Mouse (Mus musculus) CH12.LX (cell line): Measurements from ENCODE around the gene Bmpr1a. TPM values are rescaled to one million over a fixed set of nuclear protein-coding genes. Genes with fewer than 3 reads are reported as not detected.

Experiments
- DNase-seq: peaks from one replicate; pipeline ENCODE4 v3.0.0-alpha.2; 2013; ENCODE audit errors: extremely low read depth
- H3K27ac ChIP-seq: 2 replicates; pipeline ENCODE4 v1.5.1; 2012; ENCODE audit warnings: low read depth, mild to moderate bottlenecking, control low read depth, moderate library complexity; ENCODE audit not compliant: insufficient read depth
- H3K27me3 ChIP-seq: replicated peaks from 2 replicates; pipeline ENCODE3; 2012; ENCODE audit warnings: inconsistent platforms
- H3K36me3 ChIP-seq, 2 experiments: replicated peaks in 1 of 2; 2 replicates each; pipeline versions ENCODE3 to v1.6.1; 2012; ENCODE audit warnings: inconsistent platforms in 1 of 2, low read length in 1 of 2, mild to moderate bottlenecking in 1 of 2, mixed read lengths in 1 of 2, moderate library complexity in 1 of 2; ENCODE audit not compliant: control insufficient read depth in 1 of 2, insufficient read depth in 1 of 2
- H3K4me1 ChIP-seq, 2 experiments: 2 replicates each; pipeline ENCODE4 v1.6.1; 2012; ENCODE audit warnings: inconsistent platforms in 1 of 2, moderate library complexity in 1 of 2; ENCODE audit not compliant: insufficient read depth in 2 of 2, control insufficient read depth in 1 of 2
- H3K4me2 ChIP-seq: 2 replicates; pipeline ENCODE4 v1.6.1; 2012; ENCODE audit warnings: low read depth, mild to moderate bottlenecking, control low read depth; ENCODE audit not compliant: poor library complexity, insufficient read depth, severe bottlenecking
- H3K4me3 ChIP-seq, 3 experiments: fragments of 150-350 bp in 1 of 3; sonication (generic) in 1 of 3; replicated peaks in 1 of 3; 2 replicates each; pipeline versions ENCODE3 to v1.5.1; 2011 to 2012; ENCODE audit warnings: low read depth in 2 of 3, low read length in 2 of 3, mild to moderate bottlenecking in 2 of 3, moderate library complexity in 2 of 3, control low read depth in 1 of 3, improper control_type of control experiment in 1 of 3, inconsistent platforms in 1 of 3, mixed read lengths in 1 of 3; ENCODE audit not compliant: poor library complexity in 1 of 3
- H3K79me2 ChIP-seq: replicated peaks from 2 replicates; pipeline ENCODE4 v1.6.1; 2012; ENCODE audit warnings: mild to moderate bottlenecking, moderate library complexity; ENCODE audit not compliant: control insufficient read depth, poor library complexity, insufficient read depth, severe bottlenecking; ENCODE audit errors: extremely low read depth
- H3K9ac ChIP-seq: 2 replicates; pipeline ENCODE4 v1.6.1; 2012; ENCODE audit warnings: low read depth, mild to moderate bottlenecking, control low read depth, moderate library complexity; ENCODE audit not compliant: insufficient read depth
- H3K9me3 ChIP-seq: replicated peaks from 2 replicates; pipeline ENCODE3; 2012; ENCODE audit warnings: low read length, inconsistent platforms, mixed read lengths
- BHLHE40 ChIP-seq: IDR thresholded peaks from 2 replicates; pipeline ENCODE4 v1.6.1; 2011; ENCODE audit warnings: mild to moderate bottlenecking, low read depth, low read length, improper control_type of control experiment
- CHD1 ChIP-seq: IDR thresholded peaks from 2 replicates; pipeline ENCODE4 v1.6.1; 2012; ENCODE audit warnings: low read depth, low read length, improper control_type of control experiment, inconsistent platforms
- CHD2 ChIP-seq: IDR thresholded peaks from 2 replicates; pipeline ENCODE4 v1.6.1; 2011; ENCODE audit warnings: low read length, improper control_type of control experiment
- CTCF ChIP-seq, 2 experiments: IDR thresholded peaks in 1 of 2; conservative IDR thresholded peaks in 1 of 2; 2 replicates each; pipeline ENCODE4 v1.5.1; 2011 to 2012; ENCODE audit warnings: low read depth in 2 of 2, low read length in 2 of 2, improper control_type of control experiment in 1 of 2, inconsistent platforms in 1 of 2, mild to moderate bottlenecking in 1 of 2, moderate library complexity in 1 of 2
- E2F4 ChIP-seq: IDR thresholded peaks from 2 replicates; pipeline ENCODE4 v1.6.1; 2011; ENCODE audit warnings: low read depth, low read length, improper control_type of control experiment; ENCODE audit not compliant: insufficient replicate concordance
- ELF1 ChIP-seq: IDR thresholded peaks from 2 replicates; pipeline ENCODE4 v1.6.1; 2014; ENCODE audit warnings: low read depth, mild to moderate bottlenecking, inconsistent platforms, low read length, improper control_type of control experiment
- EP300 ChIP-seq: IDR thresholded peaks from 2 replicates; pipeline ENCODE4 v1.6.1; 2011; ENCODE audit warnings: low read length, improper control_type of control experiment
- GABPA ChIP-seq: IDR thresholded peaks from 2 replicates; pipeline ENCODE4 v1.6.1; 2012; ENCODE audit warnings: low read depth, low read length, improper control_type of control experiment, inconsistent platforms; ENCODE audit not compliant: insufficient replicate concordance
- IRF4 ChIP-seq: IDR thresholded peaks from 2 replicates; pipeline ENCODE4 v1.6.1; 2014; ENCODE audit warnings: low read depth, mild to moderate bottlenecking, inconsistent platforms, low read length, improper control_type of control experiment
- JUN ChIP-seq: IDR thresholded peaks from 2 replicates; pipeline ENCODE4 v1.6.1; 2011; ENCODE audit warnings: low read depth, mild to moderate bottlenecking, low read length, improper control_type of control experiment, moderate library complexity; ENCODE audit not compliant: insufficient read depth
- KAT2A ChIP-seq: IDR thresholded peaks from 2 replicates; pipeline ENCODE4 v1.6.1; 2012; ENCODE audit warnings: low read length, improper control_type of control experiment, inconsistent platforms; ENCODE audit not compliant: insufficient replicate concordance
- MAX ChIP-seq: IDR thresholded peaks from 2 replicates; pipeline ENCODE4 v1.6.1; 2011; ENCODE audit warnings: low read length, improper control_type of control experiment
- MAZ ChIP-seq: IDR thresholded peaks from 2 replicates; pipeline ENCODE4 v1.6.1; 2012; ENCODE audit warnings: low read depth, mild to moderate bottlenecking, inconsistent platforms, low read length, improper control_type of control experiment, moderate library complexity
- MEF2A ChIP-seq: IDR thresholded peaks from 2 replicates; pipeline ENCODE4 v1.6.1; 2014; ENCODE audit warnings: low read depth, mild to moderate bottlenecking, inconsistent platforms, low read length, improper control_type of control experiment, borderline replicate concordance
- NELFE ChIP-seq: IDR thresholded peaks from 2 replicates; pipeline ENCODE4 v1.6.1; 2011; ENCODE audit warnings: low read depth, low read length, improper control_type of control experiment
- NRF1 ChIP-seq: IDR thresholded peaks from 2 replicates; pipeline ENCODE4 v1.6.1; 2014; ENCODE audit warnings: low read depth, mild to moderate bottlenecking, inconsistent platforms, low read length, improper control_type of control experiment, moderate library complexity
- PAX5 ChIP-seq: IDR thresholded peaks from 2 replicates; pipeline ENCODE4 v1.6.1; 2012; ENCODE audit warnings: low read length, inconsistent platforms, mixed read lengths
- POLR2A ChIP-seq: IDR thresholded peaks from 2 replicates; pipeline ENCODE4 v1.6.1; 2011; ENCODE audit warnings: low read depth, mild to moderate bottlenecking, improper control_type of control experiment, low read length
- POLR2AphosphoS2 ChIP-seq: IDR thresholded peaks from 2 replicates; pipeline ENCODE4 v1.6.1; 2011; ENCODE audit warnings: low read depth, low read length, improper control_type of control experiment
- RAD21 ChIP-seq: IDR thresholded peaks from 2 replicates; pipeline ENCODE4 v1.6.1; 2011; ENCODE audit warnings: low read depth, mild to moderate bottlenecking, low read length, improper control_type of control experiment, moderate library complexity
- RCOR1 ChIP-seq: conservative IDR thresholded peaks from 2 replicates; pipeline ENCODE4 v1.6.1; 2012; ENCODE audit warnings: low read depth, mild to moderate bottlenecking, inconsistent platforms, low read length, improper control_type of control experiment
- SIN3A ChIP-seq: IDR thresholded peaks from 2 replicates; pipeline ENCODE4 v1.6.1; 2012; ENCODE audit warnings: low read length, improper control_type of control experiment, inconsistent platforms
- SMC3 ChIP-seq: IDR thresholded peaks from 2 replicates; pipeline ENCODE4 v1.6.1; 2011; ENCODE audit warnings: low read depth, low read length, improper control_type of control experiment
- UBTF ChIP-seq: IDR thresholded peaks from 2 replicates; pipeline ENCODE4 v1.6.1; 2012; ENCODE audit warnings: low read depth, mild to moderate bottlenecking, inconsistent platforms, low read length, improper control_type of control experiment, moderate library complexity
- USF1 ChIP-seq: IDR thresholded peaks from 2 replicates; pipeline ENCODE4 v1.6.1; 2014; ENCODE audit warnings: low read depth, mild to moderate bottlenecking, inconsistent platforms, low read length, improper control_type of control experiment
- USF2 ChIP-seq: conservative IDR thresholded peaks from 2 replicates; pipeline ENCODE4 v1.6.1; 2011; ENCODE audit warnings: low read depth, low read length, improper control_type of control experiment
- ZMIZ1 ChIP-seq: IDR thresholded peaks from 2 replicates; pipeline ENCODE4 v1.6.1; 2012; ENCODE audit warnings: low read depth, mild to moderate bottlenecking, inconsistent platforms, low read length, improper control_type of control experiment
- dilution Hi-C: fragments of 300-500 bp; cut with MboI; formaldehyde crosslinking; loops from 2 replicates; pipeline ENCODE4 v1.14.3; 2020; ENCODE audit warnings: low sequenced_read_pairs; ENCODE audit not compliant: extremely low pct_unique_long_range_greater_than_20kb, extremely low pct_ligation_motif_present
- in situ Hi-C: fragments of 300-500 bp; cut with MboI; formaldehyde crosslinking; loops from 3 replicates; pipeline ENCODE4 v1.14.3; 2019; ENCODE audit warnings: low sequenced_read_pairs, low pct_ligation_motif_present, low pct_unique_long_range_greater_than_20kb, mixed read lengths
- polyA plus RNA-seq: library from polyadenylated mRNA; unstranded; fragments of >175 nt; gene quantifications from 2 replicates; pipeline ENCODE4 v1.2.1, GENCODE M21; 2012; ENCODE audit warnings: low read depth; ENCODE audit not compliant: insufficient read length
- total RNA-seq, 2 experiments: library from RNA; depleted of rRNA; stranded (reverse); fragments of 300-350 nt in 1 of 2; fragments of >200 nt in 1 of 2; gene quantifications; 2 replicates each; pipeline ENCODE4 v1.2.3; 2012 to 2014

Bmpr1a gene
- total and polyA plus RNA-seq, 3 experiments = 26.2 to 46.7 (median 30.1) TPM

GRCm38 (mm10) chr14:34514120-34514519 is 11.0 kb upstream of the Bmpr1a start (continued):
- TF ChIP-seq SIN3A (no peak), POLR2AphosphoS2 (no peak), NRF1 (no peak), MEF2A (no peak), ELF1 (peak; percentile 19; the same call in 1 of the 2 replicates)

- H3K4me3 ChIP-seq = no peak overlapping the region
- H3K9me3 ChIP-seq = no peaks in the 10 kb centered on the region
- in situ Hi-C loops = no loop called here
- no peaks in the 10 kb centered on the region for H3K79me2 ChIP-seq
- H3K36me3 ChIP-seq = no peaks in the 10 kb centered on the region
- no peak overlapping the region for H3K27ac ChIP-seq
- DNase-seq = no peak
- no peak for TF ChIP-seq PAX5
- TF ChIP-seq USF2 = no peak
- no peak for TF ChIP-seq CHD1
- no peak for TF ChIP-seq CHD2
- no peak for TF ChIP-seq MAZ
- no peak for TF ChIP-seq EP300
- no peak for TF ChIP-seq ZMIZ1
- no peak for TF ChIP-seq NRF1
- TF ChIP-seq SMC3 = no peak
- TF ChIP-seq RCOR1 = no peak
- no peak for TF ChIP-seq MAX
- TF ChIP-seq ELF1 = no peak
- no peak for TF ChIP-seq BHLHE40
- TF ChIP-seq IRF4 = no peak
- no peak for TF ChIP-seq RAD21
- no peak for TF ChIP-seq USF1
- TF ChIP-seq MEF2A = no peak
- TF ChIP-seq, all 38 proteins: peak for 0
- H3K4me2 ChIP-seq = no peak overlapping the region
- H3K9ac ChIP-seq = no peak overlapping the region
- H3K27me3 ChIP-seq = no peaks in the 10 kb centered on the region
- dilution Hi-C loops = no loop called here
- peaks cover 15 to 48% of the 10 kb centered on the region in 2 experiments for H3K4me1 ChIP-seq
Measured at GRCm38 (mm10) chr14:34512602-34513001, 9.5 kb upstream of the Bmpr1a start.

- no peak for DNase-seq
- in situ Hi-C loops = no loop called here
- Histone ChIP-seq H3K4me1 (peaks cover 15 to 48% of the 10 kb centered on the region in 2 experiments), H3K4me3 (no peak overlapping the region), H3K79me2 (no peaks in the 10 kb centered on the region), H3K27me3 (no peaks in the 10 kb centered on the region), H3K4me2 (no peak overlapping the region), H3K9me3 (no peaks in the 10 kb centered on the region), H3K36me3 (no peaks in the 10 kb centered on the region), H3K27ac (no peak overlapping the region), H3K9ac (no peak overlapping the region)
- no peak for TF ChIP-seq UBTF
- TF ChIP-seq KAT2A = no peak
- TF ChIP-seq IRF4 = no peak
- TF ChIP-seq SIN3A = no peak
- TF ChIP-seq JUN = no peak
- no peak for TF ChIP-seq MAX
- no peak for TF ChIP-seq GABPA
- no peak for TF ChIP-seq POLR2AphosphoS2
- TF ChIP-seq CTCF (conservative IDR thresholded peaks at IDR 0.05 in 1 of 2, IDR thresholded peaks at IDR 0.05 in 1 of 2; ENCODE audit: low read depth in 2 of 2, low read length in 2 of 2) = no peak
- no peak for TF ChIP-seq RAD21
- TF ChIP-seq NELFE = no peak
- no peak for TF ChIP-seq PAX5
- TF ChIP-seq POLR2A = no peak
- no peak for TF ChIP-seq E2F4
- TF ChIP-seq MAZ = no peak
- TF ChIP-seq CHD2 = no peak
- dilution Hi-C loops = no loop called here
Measured at GRCm38 (mm10) chr14:34511901-34512300, 8.8 kb upstream of the Bmpr1a start.
